Mouse (Mus musculus) olfactory bulb, adult 2 months (tissue): Measurements from ENCODE around the gene Atp1a4.

Experiments used
- CTCF ChIP-seq: fragments of 200-500 bp; IDR thresholded peaks from 2 replicates; pipeline ENCODE4 v1.5.1; 2012; ENCODE audit warnings: low read depth, mild to moderate bottlenecking, low read length, moderate library complexity; ENCODE audit not compliant: insufficient read depth
- POLR2A ChIP-seq: fragments of 200-500 bp; IDR thresholded peaks from 2 replicates; pipeline ENCODE4 v1.6.1; 2012; ENCODE audit warnings: mild to moderate bottlenecking, low read depth, low read length, moderate library complexity; ENCODE audit not compliant: insufficient read depth

DNA sequence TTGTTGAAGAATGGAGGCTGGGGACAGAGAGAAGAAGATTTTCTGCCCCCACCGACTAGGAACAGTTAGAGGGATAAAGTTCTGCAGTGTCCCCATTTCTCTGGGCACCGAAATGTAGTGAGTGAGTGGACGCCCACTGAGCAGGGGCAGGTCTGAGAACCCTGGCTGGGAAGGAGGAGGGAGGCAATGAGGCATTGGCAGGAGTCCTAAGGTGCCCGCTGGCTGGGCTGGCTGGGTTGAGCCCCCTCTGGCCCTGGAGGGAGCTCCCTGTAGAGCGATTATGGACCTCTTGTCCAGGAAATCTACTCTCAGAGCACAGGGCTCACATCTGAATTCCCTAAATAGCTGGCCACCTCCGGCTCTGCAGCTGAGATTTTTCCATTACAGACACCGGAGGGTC lies 41.3 kb upstream of the Atp1a4 start:
- TF ChIP-seq CTCF (no peak), POLR2A (no peak)
